Mouse (Mus musculus) heart, adult 2 months (tissue): ENCODE measurements around the gene Adamts18.

Source experiments
- CTCF ChIP-seq: fragments of 200-600 bp; IDR thresholded peaks from 2 replicates; pipeline ENCODE4 v1.8.1; 2022; ENCODE audit warnings: antibody characterized with exemption, mild to moderate bottlenecking, moderate library complexity
- EP300 ChIP-seq: fragments of 200-500 bp; IDR thresholded peaks from 2 replicates; pipeline ENCODE4 v1.6.1; 2011; ENCODE audit warnings: low read depth, low read length, control low read depth; ENCODE audit not compliant: insufficient read depth
- POLR2A ChIP-seq: fragments of 200-500 bp; IDR thresholded peaks from 2 replicates; pipeline ENCODE4 v1.6.1; 2011; ENCODE audit warnings: mild to moderate bottlenecking, low read depth, low read length, control low read depth; ENCODE audit not compliant: insufficient read depth

DNA sequence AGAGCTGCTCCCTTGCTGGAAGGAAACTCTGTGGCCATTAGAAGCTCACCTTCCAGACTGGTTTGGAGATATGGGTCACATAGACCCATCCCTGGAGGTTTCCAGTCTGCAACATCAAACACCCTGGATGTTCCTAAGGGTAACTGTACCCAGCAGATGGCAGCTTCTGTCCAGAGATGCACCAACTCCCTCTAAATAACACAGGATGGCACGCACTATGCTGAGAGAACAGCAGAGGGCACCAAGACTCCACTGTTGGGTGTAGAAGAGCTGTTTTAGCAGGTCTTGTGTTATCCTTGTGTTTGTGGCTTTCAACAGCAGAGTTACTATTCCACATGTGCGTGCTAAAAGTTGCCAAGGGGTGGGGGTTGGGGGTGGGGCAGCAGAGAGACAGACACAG is 184.0 kb downstream of the Adamts18 start:
- TF ChIP-seq CTCF: peak; percentile 82
- no peak for TF ChIP-seq POLR2A
- peak; percentile 75; the same call in 1 of the 2 replicates for TF ChIP-seq EP300
